In the genomic region with DNA sequence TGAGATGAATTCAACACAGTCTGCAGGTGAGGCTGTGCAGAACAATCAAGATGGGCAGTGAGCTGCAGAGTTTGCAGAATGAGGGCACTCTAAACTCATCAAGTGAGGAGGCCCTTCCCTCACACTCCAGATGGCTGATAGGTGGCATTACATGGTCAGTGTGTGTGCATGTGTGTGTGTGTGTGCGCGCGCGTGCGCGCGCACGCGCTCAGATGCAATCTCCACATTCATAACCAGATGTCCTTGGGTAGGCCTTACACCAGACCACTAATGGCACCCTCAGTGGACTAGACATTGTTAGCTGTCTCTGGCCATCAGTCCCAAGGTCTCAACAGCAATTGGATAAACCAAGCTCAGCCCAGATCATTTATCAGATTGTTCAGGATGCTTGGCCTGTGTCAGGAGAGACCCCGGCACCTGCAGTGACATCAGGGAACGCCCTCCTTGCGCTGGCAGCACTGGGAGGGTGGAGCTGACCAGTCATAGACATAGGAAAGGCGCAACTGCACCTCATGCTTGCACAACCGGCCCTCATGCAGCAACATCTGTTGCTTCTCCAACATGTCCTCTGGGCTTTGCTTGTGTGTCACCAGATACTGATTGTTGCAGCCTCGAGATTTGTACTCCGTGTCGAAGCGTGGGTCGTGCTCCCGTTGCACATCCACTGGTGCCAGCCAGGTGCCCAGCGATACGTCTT, we compare ENCODE assay signal across 8 mouse cellular contexts. TPM values are rescaled to one million over a fixed set of nuclear protein-coding genes. Genes with fewer than 3 reads are reported as not detected.
A peak's percentile ranks its signal among the peaks of the same experiment; 100 is the strongest.
DNase-seq lines count a peak whose midpoint lies in the region; ATAC-seq lines count a peak whose summit lies in the region.

No protein-coding gene starts in this region.

- H3K9me3 ChIP-seq in hindbrain, embryonic 10.5 days: no peaks in the 10 kb centered on the region
- no peaks in the 10 kb centered on the region for H3K9me3 ChIP-seq in lung, embryonic 15.5 days
- no peaks in the 10 kb centered on the region for H3K9me3 ChIP-seq in stomach, embryonic 15.5 days

- ATAC-seq in lung, embryonic 15.5 days (ENCODE audit: borderline replicate concordance, extremely low read depth, low FRiP score, low TSS enrichment): no peak
- no peak for ATAC-seq in stomach, embryonic 15.5 days (ENCODE audit: insufficient read depth, low FRiP score, low read depth)

- peak; percentile 11 for DNase-seq in layer of hippocampus, adult 9-11 months
- no peak for DNase-seq in layer of hippocampus, postnatal 10 days (ENCODE audit: low spot score in 2 of 2)
- DNase-seq in hindbrain, embryonic 10.5 days (ENCODE audit: low spot score): peak; percentile 10
- no peak for DNase-seq in layer of hippocampus, adult 11-12 months (ENCODE audit: low spot score)
- DNase-seq in yolk sac, embryonic 10.5 days (ENCODE audit: low spot score): no peak

- H3K27me3 ChIP-seq in hindbrain, embryonic 10.5 days (ENCODE audit: insufficient read depth, poor library complexity, severe bottlenecking): no peaks in the 10 kb centered on the region
- H3K27me3 ChIP-seq in lung, embryonic 15.5 days: no peaks in the 10 kb centered on the region
- no peaks in the 10 kb centered on the region for H3K27me3 ChIP-seq in stomach, embryonic 15.5 days (replicated peaks)

- H3K27ac ChIP-seq in brown adipose tissue, adult 24 weeks (replicated peaks; ENCODE audit: low read depth, low read length): no peak overlapping the region
- peak overlapping the region; percentile 97 for H3K27ac ChIP-seq in hindbrain, embryonic 10.5 days
- H3K27ac ChIP-seq in lung, embryonic 15.5 days: peak overlapping the region; percentile 95
- peak overlapping the region; percentile 97 for H3K27ac ChIP-seq in stomach, embryonic 15.5 days

- WGBS in hindbrain, embryonic 10.5 days: 85% methylated on average over 22 of the region's 22 CpGs
- WGBS in lung, embryonic 15.5 days: 84% methylated on average over 22 of the region's 22 CpGs
- 80% methylated on average over 22 of the region's 22 CpGs for WGBS in stomach, embryonic 15.5 days

- H3K36me3 ChIP-seq in hindbrain, embryonic 10.5 days: peaks cover 25% of the 10 kb centered on the region
- peaks cover 2% of the 10 kb centered on the region; the same call in 1 of the 2 replicates for H3K36me3 ChIP-seq in lung, embryonic 15.5 days
- H3K36me3 ChIP-seq in stomach, embryonic 15.5 days: peaks cover 6% of the 10 kb centered on the region; the same call in 1 of the 2 replicates

- peak overlapping the region; percentile 92 for H3K4me3 ChIP-seq in brown adipose tissue, adult 24 weeks (ENCODE audit: insufficient read depth, low read depth, low read length)
- peak overlapping the region; percentile 91 for H3K4me3 ChIP-seq in hindbrain, embryonic 10.5 days
- peak overlapping the region; percentile 87 for H3K4me3 ChIP-seq in lung, embryonic 15.5 days
- H3K4me3 ChIP-seq in stomach, embryonic 15.5 days (replicated peaks): peak overlapping the region; percentile 69

- peak overlapping the region; percentile 79 for H3K9ac ChIP-seq in lung, embryonic 15.5 days
- H3K9ac ChIP-seq in stomach, embryonic 15.5 days: peak overlapping the region; percentile 74; the same call in 1 of the 2 replicates

- peaks cover 9% of the 10 kb centered on the region for H3K4me1 ChIP-seq in brown adipose tissue, adult 24 weeks (ENCODE audit: control insufficient read depth, insufficient read depth, insufficient read length, low read length)
- peaks cover 36% of the 10 kb centered on the region for H3K4me1 ChIP-seq in hindbrain, embryonic 10.5 days (replicated peaks)
- peaks cover 32% of the 10 kb centered on the region for H3K4me1 ChIP-seq in lung, embryonic 15.5 days
- H3K4me1 ChIP-seq in stomach, embryonic 15.5 days: peaks cover 18% of the 10 kb centered on the region

- peak overlapping the region; percentile 97 for H3K4me2 ChIP-seq in lung, embryonic 15.5 days
- peak overlapping the region; percentile 99 for H3K4me2 ChIP-seq in stomach, embryonic 15.5 days

RNA-seq across cellular contexts. Expression of gene B3galt6, which starts 1.1 kb away (rescaled TPM):
- 10 to 100 TPM; 10.6 to 11.6 TPM for total RNA-seq in layer of hippocampus, postnatal 10 days (2021)
- 1.8 and 3.0 TPM in 2 replicates for polyA plus RNA-seq in brown adipose tissue, adult 24 weeks (2012; ENCODE audit: insufficient read depth, insufficient read length, missing spikeins)
- polyA plus RNA-seq in hindbrain, embryonic 10.5 days (2016; fragmentation: Nextera tagmentation; extraction: Ambion mirVana): 13.8 and 17.2 TPM in 2 replicates
- 16.4 and 17.0 TPM in 2 replicates for polyA plus RNA-seq in lung, embryonic 15.5 days (2015; fragmentation: Nextera tagmentation; extraction: Ambion mirVana)
- polyA plus RNA-seq in stomach, embryonic 15.5 days (2015; fragmentation: Nextera tagmentation; extraction: Ambion mirVana): 14.4 and 14.6 TPM in 2 replicates

RNA-seq across cellular contexts. Expression of gene Sdf4, which starts 1.3 kb away (rescaled TPM):
- total RNA-seq in layer of hippocampus, postnatal 10 days (2021): 100 to 1,000 TPM; 128 to 136 TPM
- polyA plus RNA-seq in brown adipose tissue, adult 24 weeks (2012; ENCODE audit: insufficient read depth, insufficient read length, missing spikeins): 138 and 141 TPM in 2 replicates
- polyA plus RNA-seq in hindbrain, embryonic 10.5 days (2016; fragmentation: Nextera tagmentation; extraction: Ambion mirVana): 131 and 135 TPM in 2 replicates
- polyA plus RNA-seq in lung, embryonic 15.5 days (2015; fragmentation: Nextera tagmentation; extraction: Ambion mirVana): 156 and 162 TPM in 2 replicates
- 154 and 168 TPM in 2 replicates for polyA plus RNA-seq in stomach, embryonic 15.5 days (2015; fragmentation: Nextera tagmentation; extraction: Ambion mirVana)

RNA-seq across cellular contexts. Expression of gene Tnfrsf4, which starts 22.3 kb away (rescaled TPM):
- 1 to 10 TPM; 1.2 to 2.2 TPM for total RNA-seq in layer of hippocampus, postnatal 10 days (2021)
- polyA plus RNA-seq in brown adipose tissue, adult 24 weeks (2012; ENCODE audit: insufficient read depth, insufficient read length, missing spikeins): not detected in 2 replicates
- polyA plus RNA-seq in hindbrain, embryonic 10.5 days (2016; fragmentation: Nextera tagmentation; extraction: Ambion mirVana): 0.30 and 1.3 TPM in 2 replicates
- 0.39 and 0.42 TPM in 2 replicates for polyA plus RNA-seq in lung, embryonic 15.5 days (2015; fragmentation: Nextera tagmentation; extraction: Ambion mirVana)
- polyA plus RNA-seq in stomach, embryonic 15.5 days (2015; fragmentation: Nextera tagmentation; extraction: Ambion mirVana): 0.64 and 1.1 TPM in 2 replicates

RNA-seq across cellular contexts. Expression of gene C1qtnf12, which starts 29.2 kb away (rescaled TPM):
- total RNA-seq in layer of hippocampus, postnatal 10 days (2021): 10 to 100 TPM; 25.9 to 29.7 TPM
- polyA plus RNA-seq in brown adipose tissue, adult 24 weeks (2012; ENCODE audit: insufficient read depth, insufficient read length, missing spikeins): 99.7 and 136 TPM in 2 replicates
- polyA plus RNA-seq in hindbrain, embryonic 10.5 days (2016; fragmentation: Nextera tagmentation; extraction: Ambion mirVana): 24.4 and 25.2 TPM in 2 replicates
- 39.3 and 45.0 TPM in 2 replicates for polyA plus RNA-seq in lung, embryonic 15.5 days (2015; fragmentation: Nextera tagmentation; extraction: Ambion mirVana)
- polyA plus RNA-seq in stomach, embryonic 15.5 days (2015; fragmentation: Nextera tagmentation; extraction: Ambion mirVana): 46.2 and 49.1 TPM in 2 replicates

RNA-seq across cellular contexts. Expression of gene Tnfrsf18, which starts 34.6 kb away (rescaled TPM):
- not detected for total RNA-seq in layer of hippocampus, postnatal 10 days (2021)
- polyA plus RNA-seq in brown adipose tissue, adult 24 weeks (2012; ENCODE audit: insufficient read depth, insufficient read length, missing spikeins): not detected in 2 replicates
- 1.3 and 1.4 TPM in 2 replicates for polyA plus RNA-seq in hindbrain, embryonic 10.5 days (2016; fragmentation: Nextera tagmentation; extraction: Ambion mirVana)
- 1.6 and 2.7 TPM in 2 replicates for polyA plus RNA-seq in lung, embryonic 15.5 days (2015; fragmentation: Nextera tagmentation; extraction: Ambion mirVana)
- polyA plus RNA-seq in stomach, embryonic 15.5 days (2015; fragmentation: Nextera tagmentation; extraction: Ambion mirVana): 2.3 and 2.5 TPM in 2 replicates

Comparison
In these comparisons a context has a peak if more than half of its experiments do, and no peak if none do; other contexts are left out.
1. DNase-seq: peak in layer of hippocampus, adult 9-11 months (single experiment) and hindbrain, embryonic 10.5 days (single experiment); none in layer of hippocampus, postnatal 10 days (0 of 2), layer of hippocampus, adult 11-12 months (single experiment) and yolk sac, embryonic 10.5 days (single experiment).
2. Peak in every context shown above with its lines, with median percentiles within 50 percentile points of each other: H3K4me3 ChIP-seq.